Mouse (Mus musculus) CH12F3 (cell line): Measurements from ENCODE around the gene Sval2.

Source experiments
- in situ Hi-C: fragments of 300-500 bp; cut with MboI; formaldehyde crosslinking; loops from 2 replicates; pipeline ENCODE4 v1.14.3; 2020; ENCODE audit warnings: low sequenced_read_pairs

Gene Sval2

DNA sequence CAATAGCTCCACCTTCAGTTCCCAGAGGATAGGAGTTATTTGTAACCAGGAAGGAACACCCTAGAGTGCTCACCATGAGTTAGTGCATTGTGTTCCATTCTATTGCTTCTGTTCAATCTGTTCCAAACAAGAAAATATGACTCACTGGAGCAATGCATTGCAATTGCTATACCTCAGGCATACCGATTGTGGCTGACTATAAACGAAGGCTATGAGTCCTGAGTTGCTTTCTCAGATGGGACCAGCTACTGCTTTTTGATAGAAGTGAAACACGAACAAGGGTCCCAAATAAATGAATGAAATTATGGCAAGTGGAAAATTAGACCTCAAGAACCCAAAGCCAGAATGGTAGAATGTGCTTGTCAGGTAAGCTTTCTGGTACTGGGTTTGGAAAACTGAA lies at the start of gene Sval2:
Gene Sval2, plus strand, starts transcription at position 301 of the 400 bp plus-strand sequence.
- in situ Hi-C loops: no loop called here

DNA sequence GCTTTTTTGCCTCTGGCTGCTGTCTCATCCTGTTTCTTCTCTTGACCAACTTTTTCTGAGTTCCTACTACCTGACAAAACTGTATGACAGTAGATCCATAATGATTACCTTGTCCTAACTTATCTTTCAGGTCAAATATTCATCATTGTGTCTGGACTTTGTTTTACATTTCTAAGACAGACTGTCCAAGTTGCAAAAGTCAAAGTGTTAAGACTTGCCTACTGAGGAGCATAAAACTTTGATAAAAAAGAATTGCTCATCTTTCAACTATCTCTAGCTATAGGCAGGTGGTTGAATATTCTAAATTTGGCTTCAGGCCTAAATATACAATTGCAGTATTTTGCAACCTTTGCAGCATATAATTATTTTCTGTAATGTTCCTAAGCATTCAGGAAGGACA lies 28.7 kb upstream of the Sval2 start:
- in situ Hi-C loops: no loop called here

DNA sequence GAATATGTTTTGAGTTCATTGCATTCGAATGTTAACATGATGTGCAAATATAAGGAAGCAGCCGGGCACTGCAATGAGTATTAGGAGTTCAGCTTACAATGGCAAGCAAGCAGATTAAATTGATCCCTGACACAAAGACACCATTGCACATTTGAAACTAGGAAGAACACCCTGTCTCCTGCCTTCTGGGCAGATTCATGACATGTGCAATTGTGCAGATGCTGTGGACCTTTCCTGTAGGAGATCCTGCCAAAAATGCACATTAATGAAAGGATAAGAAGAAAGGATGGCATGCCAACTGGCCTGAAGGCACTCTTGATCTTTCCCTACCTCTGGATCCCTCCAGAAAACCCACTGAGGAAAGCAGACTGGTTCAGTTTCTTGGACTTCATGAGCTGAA lies 23.3 kb upstream of the Sval2 start:
- in situ Hi-C loops: no loop called here

DNA sequence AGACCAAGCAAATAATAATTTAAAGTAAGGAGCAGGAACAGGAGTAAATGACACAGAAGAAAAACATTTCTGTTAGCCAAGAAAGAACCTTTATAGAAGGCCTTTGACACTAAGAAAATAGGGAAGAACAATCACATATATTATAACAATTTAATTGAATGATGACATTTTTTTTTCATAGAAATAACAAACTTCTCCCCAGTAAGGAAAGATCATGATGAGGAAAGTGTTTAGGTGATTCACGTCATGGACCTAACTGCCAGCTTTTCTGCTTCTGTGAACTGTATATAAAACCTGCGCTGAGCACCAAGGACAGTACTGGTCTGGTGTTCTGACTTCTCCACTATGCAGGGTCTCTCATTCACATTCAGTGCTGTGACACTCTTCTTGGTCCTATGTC lies 5.6 kb upstream of the Sval2 start, which contains the start of gene Pip:
Gene Pip, plus strand, starts transcription at position 301 of the 400 bp plus-strand sequence.
- in situ Hi-C loops: no loop called here

DNA sequence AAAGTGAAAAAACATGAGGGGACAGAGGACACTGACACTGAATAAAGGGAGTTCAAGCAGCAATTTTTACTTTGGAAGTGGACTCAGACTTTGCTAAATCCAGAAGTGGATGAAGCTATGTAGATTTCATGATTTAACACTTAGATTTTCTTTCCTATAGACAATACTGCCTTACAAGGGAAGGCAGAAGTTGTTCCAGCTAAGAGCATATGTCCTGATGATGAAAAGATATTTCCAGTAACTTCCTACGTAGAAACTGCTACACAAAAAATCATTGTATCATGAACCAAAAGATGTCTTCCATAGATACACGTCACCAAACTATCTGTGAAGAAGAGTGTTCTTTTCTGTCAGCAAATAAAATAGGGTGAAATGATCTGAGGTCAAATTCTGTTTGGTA lies 11.2 kb downstream of the Sval2 start:
- in situ Hi-C loops: no loop called here

DNA sequence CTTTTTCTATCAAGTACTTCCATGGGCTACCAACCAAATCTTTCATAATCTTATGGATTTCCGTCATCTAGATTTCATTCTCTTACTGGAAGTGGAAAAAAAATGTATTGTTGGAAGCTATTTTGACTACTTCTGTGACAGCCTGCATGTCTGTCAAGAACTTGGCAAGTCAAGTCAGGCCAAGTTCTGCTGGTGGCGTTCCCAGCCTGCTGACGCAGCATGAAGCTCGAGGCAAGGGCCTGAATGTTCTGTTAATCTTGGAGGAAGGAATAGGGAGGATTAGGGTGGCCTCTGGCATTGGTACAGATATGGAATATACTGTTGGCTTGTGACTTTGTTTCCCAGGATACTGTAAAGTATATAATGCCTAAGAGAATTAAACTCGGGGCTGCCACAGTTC lies 58.8 kb downstream of the Sval2 start:
- in situ Hi-C loops: no loop called here
